Mouse (Mus musculus): ENCODE measurements at regions not wholly inside any gene's neighbourhood (a gene's known extent, or its start where the extent isn't known, plus 50 kb on each side); places are given as distances from the start of the nearest gene placed in this dataset.

- Histone ChIP-seq H3K4me3 (ENCODE audit: low read length) (no peak overlapping the region), H3K9me3 (ENCODE audit: control insufficient read depth, low read length) (no peaks in the 10 kb centered on the region), H3K36me3 (ENCODE audit: control insufficient read depth, insufficient read depth, low read length) (no peaks in the 10 kb centered on the region), H3K9ac (ENCODE audit: low read depth, low read length) (no peak overlapping the region), H3K4me1 (ENCODE audit: control insufficient read depth, insufficient read depth, low read length) (no peaks in the 10 kb centered on the region), H3K27me3 (replicated peaks; ENCODE audit: control insufficient read depth, insufficient read depth, low read length) (no peaks in the 10 kb centered on the region), H3K27ac (ENCODE audit: low read length) (no peak overlapping the region), H3K4me2 (ENCODE audit: low read depth, low read length) (no peak overlapping the region)
- ATAC-seq: no peak
- WGBS: 82% methylated on average over 10 of the region's 10 CpGs
Measured at GRCm38 (mm10) chr19:54277368-54277767, 233.4 kb downstream of the Adra2a start.

GRCm38 (mm10) chr19:54285481-54285880, 241.5 kb downstream of the Adra2a start:
- Histone ChIP-seq H3K9ac (ENCODE audit: low read depth, low read length) (no peak overlapping the region), H3K9me3 (ENCODE audit: control insufficient read depth, low read length) (no peaks in the 10 kb centered on the region), H3K36me3 (ENCODE audit: control insufficient read depth, insufficient read depth, low read length) (no peaks in the 10 kb centered on the region), H3K27ac (ENCODE audit: low read length) (no peak overlapping the region), H3K4me1 (ENCODE audit: control insufficient read depth, insufficient read depth, low read length) (no peaks in the 10 kb centered on the region), H3K27me3 (replicated peaks; ENCODE audit: control insufficient read depth, insufficient read depth, low read length) (no peaks in the 10 kb centered on the region), H3K4me3 (ENCODE audit: low read length) (no peak overlapping the region), H3K4me2 (ENCODE audit: low read depth, low read length) (no peak overlapping the region)
- ATAC-seq: no peak

- Histone ChIP-seq H3K36me3 (ENCODE audit: control insufficient read depth, insufficient read depth, low read length) (no peaks in the 10 kb centered on the region), H3K9me3 (ENCODE audit: control insufficient read depth, low read length) (no peaks in the 10 kb centered on the region), H3K27ac (ENCODE audit: low read length) (no peak overlapping the region), H3K9ac (ENCODE audit: low read depth, low read length) (no peak overlapping the region), H3K27me3 (replicated peaks; ENCODE audit: control insufficient read depth, insufficient read depth, low read length) (no peaks in the 10 kb centered on the region), H3K4me3 (ENCODE audit: low read length) (no peak overlapping the region), H3K4me1 (ENCODE audit: control insufficient read depth, insufficient read depth, low read length) (no peaks in the 10 kb centered on the region), H3K4me2 (ENCODE audit: low read depth, low read length) (no peak overlapping the region)
- no peak for ATAC-seq
- 67% methylated on average over 10 of the region's 10 CpGs for WGBS
Measured at GRCm38 (mm10) chr19:54297663-54298388, 253.9 kb downstream of the Adra2a start.

- Histone ChIP-seq H3K9ac (ENCODE audit: low read depth, low read length) (no peak overlapping the region), H3K27me3 (replicated peaks; ENCODE audit: control insufficient read depth, insufficient read depth, low read length) (no peaks in the 10 kb centered on the region), H3K9me3 (ENCODE audit: control insufficient read depth, low read length) (no peaks in the 10 kb centered on the region), H3K4me2 (ENCODE audit: low read depth, low read length) (no peak overlapping the region), H3K4me3 (ENCODE audit: low read length) (no peak overlapping the region), H3K36me3 (ENCODE audit: control insufficient read depth, insufficient read depth, low read length) (no peaks in the 10 kb centered on the region), H3K4me1 (ENCODE audit: control insufficient read depth, insufficient read depth, low read length) (no peaks in the 10 kb centered on the region), H3K27ac (ENCODE audit: low read length) (no peak overlapping the region)
- 69% methylated on average over 6 of the region's 6 CpGs for WGBS
- ATAC-seq: no peak
Measured at GRCm38 (mm10) chr19:54311289-54311688, 267.3 kb downstream of the Adra2a start.

- Histone ChIP-seq H3K9me3 (ENCODE audit: control insufficient read depth, low read length) (no peaks in the 10 kb centered on the region), H3K9ac (ENCODE audit: low read depth, low read length) (no peak overlapping the region), H3K4me3 (ENCODE audit: low read length) (no peak overlapping the region), H3K36me3 (ENCODE audit: control insufficient read depth, insufficient read depth, low read length) (no peaks in the 10 kb centered on the region), H3K27me3 (replicated peaks; ENCODE audit: control insufficient read depth, insufficient read depth, low read length) (no peaks in the 10 kb centered on the region), H3K4me2 (ENCODE audit: low read depth, low read length) (no peak overlapping the region), H3K4me1 (ENCODE audit: control insufficient read depth, insufficient read depth, low read length) (no peaks in the 10 kb centered on the region), H3K27ac (ENCODE audit: low read length) (no peak overlapping the region)
- ATAC-seq: no peak
- 44% methylated on average over 1 of the region's 1 CpGs for WGBS
Measured at GRCm38 (mm10) chr19:54311723-54312122, 267.8 kb downstream of the Adra2a start.

GRCm38 (mm10) chr19:54323276-54323675, 279.3 kb downstream of the Adra2a start:
- Histone ChIP-seq H3K27me3 (replicated peaks; ENCODE audit: control insufficient read depth, insufficient read depth, low read length) (no peaks in the 10 kb centered on the region), H3K27ac (ENCODE audit: low read length) (no peak overlapping the region), H3K36me3 (ENCODE audit: control insufficient read depth, insufficient read depth, low read length) (no peaks in the 10 kb centered on the region), H3K9me3 (ENCODE audit: control insufficient read depth, low read length) (no peaks in the 10 kb centered on the region), H3K4me2 (ENCODE audit: low read depth, low read length) (no peak overlapping the region), H3K4me3 (ENCODE audit: low read length) (no peak overlapping the region), H3K4me1 (ENCODE audit: control insufficient read depth, insufficient read depth, low read length) (no peaks in the 10 kb centered on the region), H3K9ac (ENCODE audit: low read depth, low read length) (no peak overlapping the region)
- no peak for ATAC-seq
- WGBS: 56% methylated on average over 5 of the region's 5 CpGs

GRCm38 (mm10) chr19:54324991-54325390, 281.0 kb downstream of the Adra2a start:
- Histone ChIP-seq H3K4me2 (ENCODE audit: low read depth, low read length) (no peak overlapping the region), H3K36me3 (ENCODE audit: control insufficient read depth, insufficient read depth, low read length) (no peaks in the 10 kb centered on the region), H3K4me1 (ENCODE audit: control insufficient read depth, insufficient read depth, low read length) (no peaks in the 10 kb centered on the region), H3K27ac (ENCODE audit: low read length) (no peak overlapping the region), H3K27me3 (replicated peaks; ENCODE audit: control insufficient read depth, insufficient read depth, low read length) (no peaks in the 10 kb centered on the region), H3K9ac (ENCODE audit: low read depth, low read length) (no peak overlapping the region), H3K9me3 (ENCODE audit: control insufficient read depth, low read length) (no peaks in the 10 kb centered on the region), H3K4me3 (ENCODE audit: low read length) (no peak overlapping the region)
- 61% methylated on average over 4 of the region's 4 CpGs for WGBS
- ATAC-seq: no peak

- Histone ChIP-seq H3K9me3 (ENCODE audit: control insufficient read depth, low read length) (peaks cover 6% of the 10 kb centered on the region), H3K27ac (ENCODE audit: low read length) (no peak overlapping the region), H3K36me3 (ENCODE audit: control insufficient read depth, insufficient read depth, low read length) (no peaks in the 10 kb centered on the region), H3K9ac (ENCODE audit: low read depth, low read length) (no peak overlapping the region), H3K27me3 (replicated peaks; ENCODE audit: control insufficient read depth, insufficient read depth, low read length) (no peaks in the 10 kb centered on the region), H3K4me3 (ENCODE audit: low read length) (no peak overlapping the region), H3K4me1 (ENCODE audit: control insufficient read depth, insufficient read depth, low read length) (no peaks in the 10 kb centered on the region), H3K4me2 (ENCODE audit: low read depth, low read length) (no peak overlapping the region)
- WGBS: 96% methylated on average over 1 of the region's 1 CpGs
- no peak for ATAC-seq
Measured at GRCm38 (mm10) chr19:54332140-54332539, 288.2 kb downstream of the Adra2a start.

- Histone ChIP-seq H3K9me3 (ENCODE audit: control insufficient read depth, low read length) (no peaks in the 10 kb centered on the region), H3K27me3 (replicated peaks; ENCODE audit: control insufficient read depth, insufficient read depth, low read length) (no peaks in the 10 kb centered on the region), H3K36me3 (ENCODE audit: control insufficient read depth, insufficient read depth, low read length) (no peaks in the 10 kb centered on the region), H3K4me3 (ENCODE audit: low read length) (no peak overlapping the region), H3K27ac (ENCODE audit: low read length) (no peak overlapping the region), H3K4me1 (ENCODE audit: control insufficient read depth, insufficient read depth, low read length) (no peaks in the 10 kb centered on the region), H3K9ac (ENCODE audit: low read depth, low read length) (no peak overlapping the region), H3K4me2 (ENCODE audit: low read depth, low read length) (no peak overlapping the region)
- no peak for ATAC-seq
- 88% methylated on average over 2 of the region's 2 CpGs for WGBS
Measured at GRCm38 (mm10) chr19:54340778-54341291, 296.9 kb downstream of the Adra2a start.

GRCm38 (mm10) chr19:54359731-54360130, 315.8 kb downstream of the Adra2a start:
- 76% methylated on average over 7 of the region's 7 CpGs for WGBS
- Histone ChIP-seq H3K27me3 (replicated peaks; ENCODE audit: control insufficient read depth, insufficient read depth, low read length) (no peaks in the 10 kb centered on the region), H3K4me2 (ENCODE audit: low read depth, low read length) (no peak overlapping the region)

More at GRCm38 (mm10) chr19:54359731-54360130, 315.8 kb downstream of the Adra2a start:
- no peak overlapping the region for H3K4me3 ChIP-seq (ENCODE audit: low read length)
- H3K9me3 ChIP-seq (ENCODE audit: control insufficient read depth, low read length): no peaks in the 10 kb centered on the region
- ATAC-seq: no peak
- H3K27ac ChIP-seq (ENCODE audit: low read length): no peak overlapping the region
- H3K9ac ChIP-seq (ENCODE audit: low read depth, low read length): no peak overlapping the region
- no peaks in the 10 kb centered on the region for H3K36me3 ChIP-seq (ENCODE audit: control insufficient read depth, insufficient read depth, low read length)
- no peaks in the 10 kb centered on the region for H3K4me1 ChIP-seq (ENCODE audit: control insufficient read depth, insufficient read depth, low read length)

All from intestine, embryonic 16.5 days (tissue).